Mouse (Mus musculus) intestine, embryonic 14.5 days (tissue): Measurements from ENCODE around the gene Dlx3. TPM values are rescaled to one million over a fixed set of nuclear protein-coding genes. Genes with fewer than 3 reads are reported as not detected.

Experiments
- ATAC-seq: fragments of 200-750 bp; cut with Nextera tagmentation; replicated peaks from 2 replicates; pipeline ENCODE4 v1.8.0; 2017; ENCODE audit warnings: low read depth, moderate number of reproducible peaks, moderate TSS enrichment, moderate library complexity; ENCODE audit not compliant: low FRiP score, low TSS enrichment
- DNase-seq: peaks from one replicate; pipeline ENCODE4 v3.0.0-alpha.2; 2018; ENCODE audit warnings: low spot score
- H3K27ac ChIP-seq: fragments of 300-500 bp; sonication (generic); 2 replicates; pipeline ENCODE4 v1.5.1; 2014; ENCODE audit warnings: low read depth, mild to moderate bottlenecking, control low read depth
- H3K27me3 ChIP-seq: fragments of 300-500 bp; sonication (generic); replicated peaks from 2 replicates; pipeline ENCODE4 v1.6.1; 2014; ENCODE audit warnings: low read length, control low read depth; ENCODE audit not compliant: control insufficient read depth, insufficient read depth
- H3K36me3 ChIP-seq: fragments of 300-500 bp; sonication (generic); 2 replicates; pipeline ENCODE4 v1.6.1; 2014; ENCODE audit warnings: low read length, control low read depth; ENCODE audit not compliant: control insufficient read depth, insufficient read depth
- H3K4me1 ChIP-seq: fragments of 300-500 bp; sonication (generic); replicated peaks from 2 replicates; pipeline ENCODE4 v1.6.1; 2014; ENCODE audit warnings: low read length, control low read depth, mixed read lengths; ENCODE audit not compliant: control insufficient read depth, insufficient read depth
- H3K4me2 ChIP-seq: fragments of 300-500 bp; sonication (generic); 2 replicates; pipeline ENCODE4 v1.6.1; 2014; ENCODE audit warnings: low read length
- H3K4me3 ChIP-seq: fragments of 300-500 bp; sonication (generic); 2 replicates; pipeline ENCODE4 v1.5.1; 2014; ENCODE audit warnings: low read depth, low read length, control low read depth, mixed read lengths
- H3K9ac ChIP-seq: fragments of 300-500 bp; sonication (generic); 2 replicates; pipeline ENCODE4 v1.6.1; 2014; ENCODE audit warnings: mild to moderate bottlenecking, low read length
- H3K9me3 ChIP-seq: fragments of 300-500 bp; sonication (generic); 2 replicates; pipeline ENCODE4 v1.6.1; 2016; ENCODE audit warnings: low read length, control low read depth; ENCODE audit not compliant: control insufficient read depth
- WGBS: fragments of 180-500 bp; shearing (Covaris S2); extraction: QIAGEN DNeasy Blood & Tissue Kit; methylation state at CpG from one replicate; pipeline ENCODE4 v1.1.7; 2014; 5-methylcytosine and 5-hydroxymethylcytosine counted together
- polyA plus RNA-seq: library from polyadenylated mRNA; unstranded; fragments of >200 nt; fragmentation: Nextera tagmentation; extraction: Ambion mirVana; gene quantifications from 2 replicates; pipeline ENCODE4 v1.2.1, GENCODE M21; 2014

Dlx3 gene
- polyA plus RNA-seq, 1 experiment from 2014 or later = 0.72 TPM

- H3K27ac ChIP-seq = no peak overlapping the region
- H3K4me2 ChIP-seq = no peak overlapping the region
- H3K4me1 ChIP-seq = no peaks in the 10 kb centered on the region
- DNase-seq = no peak
- H3K36me3 ChIP-seq = no peaks in the 10 kb centered on the region
- no peak overlapping the region for H3K4me3 ChIP-seq
- no peaks in the 10 kb centered on the region for H3K9me3 ChIP-seq
- H3K9ac ChIP-seq = no peak overlapping the region
- 69% methylated on average over 5 of the region's 5 CpGs for WGBS
- ATAC-seq = no peak
- no peaks in the 10 kb centered on the region for H3K27me3 ChIP-seq
Measured at GRCm38 (mm10) chr11:95165857-95166256, 45.9 kb downstream of the Dlx3 start.

Other genes with a start within 250 kb of the Dlx3 start
- gene Col1a1, start 183.9 kb upstream of the Dlx3 start, polyA plus RNA-seq = 841 and 905 TPM in 2 replicates
- not detected in 2 replicates for gene Hils1, start 152.5 kb upstream of the Dlx3 start, polyA plus RNA-seq
- 0.22 TPM in 1 of 2 replicates, not detected in the other for gene Sgca, start 143.8 kb upstream of the Dlx3 start, polyA plus RNA-seq
- 11.9 and 12.2 TPM in 2 replicates for gene Ppp1r9b, start 129.1 kb upstream of the Dlx3 start, polyA plus RNA-seq
- gene Samd14, start 110.2 kb upstream of the Dlx3 start, polyA plus RNA-seq = 20.3 and 22.1 TPM in 2 replicates
- gene Pdk2, start 78.8 kb upstream of the Dlx3 start, polyA plus RNA-seq = 26.4 and 29.6 TPM in 2 replicates
- gene Itga3, start 43.3 kb upstream of the Dlx3 start, polyA plus RNA-seq = 24.1 and 29.0 TPM in 2 replicates
- gene Dlx4, start 26.1 kb downstream of the Dlx3 start, polyA plus RNA-seq = not detected in 2 replicates
- gene Tac4, start 141.4 kb downstream of the Dlx3 start, polyA plus RNA-seq = 0.14 TPM in 1 of 2 replicates, not detected in the other
- gene Kat7, start 190.1 kb downstream of the Dlx3 start, polyA plus RNA-seq = 68.7 and 76.8 TPM in 2 replicates
- gene Fam117a, start 216.9 kb downstream of the Dlx3 start, polyA plus RNA-seq = 10.3 and 10.9 TPM in 2 replicates